Mouse (Mus musculus): Measurements from ENCODE around the gene Plpp2. TPM values are rescaled to one million over a fixed set of nuclear protein-coding genes. Genes with fewer than 3 reads are reported as not detected.

Plpp2 gene
- 27.1 and 30.1 TPM in 2 replicates for polyA plus RNA-seq (2014; fragmentation: Nextera tagmentation; extraction: Ambion mirVana)

- peaks cover 14% of the 10 kb centered on the region for H3K4me1 ChIP-seq (replicated peaks; ENCODE audit: control insufficient read depth, insufficient read depth, low read length)
These were observed at the start of gene Plpp2 for GRCm38 (mm10) chr10:79533126-79533911. TSS of gene Plpp2 (minus strand) at chr10:79533796.

GRCm38 (mm10) chr10:79581501-79581900 is 47.9 kb upstream of the Plpp2 start:
- Histone ChIP-seq H3K36me3 (ENCODE audit: control insufficient read depth, insufficient read depth, low read length) (no peaks in the 10 kb centered on the region), H3K4me2 (no peak overlapping the region), H3K27ac (ENCODE audit: low read depth, low read length) (no peak overlapping the region), H3K4me3 (ENCODE audit: low read depth, low read length) (no peak overlapping the region), H3K27me3 (replicated peaks; ENCODE audit: control insufficient read depth, insufficient read depth, low read length) (no peaks in the 10 kb centered on the region), H3K9ac (ENCODE audit: low read depth, low read length) (no peak overlapping the region), H3K4me1 (replicated peaks; ENCODE audit: control insufficient read depth, insufficient read depth, low read length) (no peaks in the 10 kb centered on the region), H3K9me3 (ENCODE audit: control insufficient read depth, low read length) (no peaks in the 10 kb centered on the region)
- DNase-seq (ENCODE audit: low spot score) (no peak), ATAC-seq (replicated peaks; ENCODE audit: low FRiP score) (no peak)
- WGBS = 82% methylated on average over 8 of the region's 8 CpGs

More at GRCm38 (mm10) chr10:79533126-79533911, at the start of gene Plpp2:
- peak within 1 kb of the TSS; percentile 73 for H3K4me3 ChIP-seq (ENCODE audit: low read depth, low read length)
- peak; percentile 84 for ATAC-seq (replicated peaks; ENCODE audit: low FRiP score)
- peak within 1 kb of the TSS; percentile 71 for H3K9ac ChIP-seq (ENCODE audit: low read depth, low read length)
- H3K27ac ChIP-seq (ENCODE audit: low read depth, low read length) = peak within 1 kb of the TSS; percentile 52
- H3K27me3 ChIP-seq (replicated peaks; ENCODE audit: control insufficient read depth, insufficient read depth, low read length) = no peaks in the 10 kb centered on the region
- no peaks in the 10 kb centered on the region for H3K9me3 ChIP-seq (ENCODE audit: control insufficient read depth, low read length)
- peak; percentile 87 for DNase-seq (ENCODE audit: low spot score)
- H3K4me2 ChIP-seq = peak within 1 kb of the TSS; percentile 84
- peaks cover 4% of the 10 kb centered on the region; the same call in 1 of the 2 replicates for H3K36me3 ChIP-seq (ENCODE audit: control insufficient read depth, insufficient read depth, low read length)
- WGBS = under 1% methylated on average over 52 of the region's 52 CpGs

GRCm38 (mm10) chr10:79580811-79581210 is 47.2 kb upstream of the Plpp2 start:
- no peak overlapping the region for H3K27ac ChIP-seq (ENCODE audit: low read depth, low read length)
- DNase-seq (ENCODE audit: low spot score) = peak; percentile 49
- H3K27me3 ChIP-seq (replicated peaks; ENCODE audit: control insufficient read depth, insufficient read depth, low read length) = no peaks in the 10 kb centered on the region
- H3K4me2 ChIP-seq = no peak overlapping the region
- ATAC-seq (replicated peaks; ENCODE audit: low FRiP score) = no peak
- H3K9me3 ChIP-seq (ENCODE audit: control insufficient read depth, low read length) = no peaks in the 10 kb centered on the region
- H3K4me1 ChIP-seq (replicated peaks; ENCODE audit: control insufficient read depth, insufficient read depth, low read length) = no peaks in the 10 kb centered on the region
- WGBS = 42% methylated on average over 6 of the region's 6 CpGs
- no peaks in the 10 kb centered on the region for H3K36me3 ChIP-seq (ENCODE audit: control insufficient read depth, insufficient read depth, low read length)
- no peak overlapping the region for H3K4me3 ChIP-seq (ENCODE audit: low read depth, low read length)
- no peak overlapping the region for H3K9ac ChIP-seq (ENCODE audit: low read depth, low read length)

GRCm38 (mm10) chr10:79580356-79580755 is 46.8 kb upstream of the Plpp2 start:
- 58% methylated on average over 7 of the region's 7 CpGs for WGBS
- H3K9me3 ChIP-seq (ENCODE audit: control insufficient read depth, low read length) = no peaks in the 10 kb centered on the region

GRCm38 (mm10) chr10:79579781-79580180 is 46.2 kb upstream of the Plpp2 start:
- no peak overlapping the region for H3K27ac ChIP-seq (ENCODE audit: low read depth, low read length)
- no peak overlapping the region for H3K4me2 ChIP-seq
- ATAC-seq (replicated peaks; ENCODE audit: low FRiP score) = no peak
- WGBS = 74% methylated on average over 12 of the region's 12 CpGs
- no peaks in the 10 kb centered on the region for H3K27me3 ChIP-seq (replicated peaks; ENCODE audit: control insufficient read depth, insufficient read depth, low read length)
- no peak overlapping the region for H3K9ac ChIP-seq (ENCODE audit: low read depth, low read length)
- DNase-seq (ENCODE audit: low spot score) = no peak
- no peaks in the 10 kb centered on the region for H3K9me3 ChIP-seq (ENCODE audit: control insufficient read depth, low read length)
- no peak overlapping the region for H3K4me3 ChIP-seq (ENCODE audit: low read depth, low read length)
- no peaks in the 10 kb centered on the region for H3K4me1 ChIP-seq (replicated peaks; ENCODE audit: control insufficient read depth, insufficient read depth, low read length)
- no peaks in the 10 kb centered on the region for H3K36me3 ChIP-seq (ENCODE audit: control insufficient read depth, insufficient read depth, low read length)

More at GRCm38 (mm10) chr10:79580356-79580755, 46.8 kb upstream of the Plpp2 start:
- Histone ChIP-seq H3K4me1 (replicated peaks; ENCODE audit: control insufficient read depth, insufficient read depth, low read length) (no peaks in the 10 kb centered on the region), H3K27ac (ENCODE audit: low read depth, low read length) (no peak overlapping the region), H3K4me3 (ENCODE audit: low read depth, low read length) (no peak overlapping the region), H3K4me2 (no peak overlapping the region), H3K27me3 (replicated peaks; ENCODE audit: control insufficient read depth, insufficient read depth, low read length) (no peaks in the 10 kb centered on the region), H3K9ac (ENCODE audit: low read depth, low read length) (no peak overlapping the region), H3K36me3 (ENCODE audit: control insufficient read depth, insufficient read depth, low read length) (no peaks in the 10 kb centered on the region)
- ATAC-seq (replicated peaks; ENCODE audit: low FRiP score) (no peak), DNase-seq (ENCODE audit: low spot score) (no peak)

- Histone ChIP-seq H3K9me3 (ENCODE audit: control insufficient read depth, low read length) (no peaks in the 10 kb centered on the region), H3K4me1 (replicated peaks; ENCODE audit: control insufficient read depth, insufficient read depth, low read length) (no peaks in the 10 kb centered on the region), H3K4me2 (no peak overlapping the region), H3K27me3 (replicated peaks; ENCODE audit: control insufficient read depth, insufficient read depth, low read length) (no peaks in the 10 kb centered on the region), H3K36me3 (ENCODE audit: control insufficient read depth, insufficient read depth, low read length) (no peaks in the 10 kb centered on the region), H3K4me3 (ENCODE audit: low read depth, low read length) (no peak overlapping the region), H3K27ac (ENCODE audit: low read depth, low read length) (no peak overlapping the region), H3K9ac (ENCODE audit: low read depth, low read length) (no peak overlapping the region)
- no peak for DNase-seq (ENCODE audit: low spot score)
- no peak for ATAC-seq (replicated peaks; ENCODE audit: low FRiP score)
- WGBS = 67% methylated on average over 7 of the region's 7 CpGs
These were observed 45.3 kb upstream of the Plpp2 start for GRCm38 (mm10) chr10:79578891-79579290.

- 69% methylated on average over 9 of the region's 9 CpGs for whole genome bisulfite sequencing
- Histone ChIP-seq H3K4me2 (no peak overlapping the region), H3K4me1 (replicated peaks; ENCODE audit: control insufficient read depth, insufficient read depth, low read length) (no peaks in the 10 kb centered on the region), H3K36me3 (ENCODE audit: control insufficient read depth, insufficient read depth, low read length) (no peaks in the 10 kb centered on the region), H3K27me3 (replicated peaks; ENCODE audit: control insufficient read depth, insufficient read depth, low read length) (no peaks in the 10 kb centered on the region), H3K27ac (ENCODE audit: low read depth, low read length) (no peak overlapping the region), H3K9me3 (ENCODE audit: control insufficient read depth, low read length) (no peaks in the 10 kb centered on the region), H3K4me3 (ENCODE audit: low read depth, low read length) (no peak overlapping the region), H3K9ac (ENCODE audit: low read depth, low read length) (no peak overlapping the region)
- ATAC-seq (replicated peaks; ENCODE audit: low FRiP score) (no peak), DNase-seq (ENCODE audit: low spot score) (no peak)
These were observed 44.7 kb upstream of the Plpp2 start for GRCm38 (mm10) chr10:79578276-79578675.

- 62% methylated on average over 4 of the region's 4 CpGs for WGBS
- Histone ChIP-seq H3K27me3 (replicated peaks; ENCODE audit: control insufficient read depth, insufficient read depth, low read length) (no peaks in the 10 kb centered on the region), H3K9ac (ENCODE audit: low read depth, low read length) (no peak overlapping the region), H3K4me1 (replicated peaks; ENCODE audit: control insufficient read depth, insufficient read depth, low read length) (no peaks in the 10 kb centered on the region), H3K36me3 (ENCODE audit: control insufficient read depth, insufficient read depth, low read length) (no peaks in the 10 kb centered on the region), H3K4me2 (no peak overlapping the region), H3K27ac (ENCODE audit: low read depth, low read length) (no peak overlapping the region), H3K9me3 (ENCODE audit: control insufficient read depth, low read length) (no peaks in the 10 kb centered on the region), H3K4me3 (ENCODE audit: low read depth, low read length) (no peak overlapping the region)
- ATAC-seq (replicated peaks; ENCODE audit: low FRiP score) = no peak
- no peak for DNase-seq (ENCODE audit: low spot score)
These were observed 43.8 kb upstream of the Plpp2 start for GRCm38 (mm10) chr10:79577376-79577775.

GRCm38 (mm10) chr10:79575754-79576153 is 42.2 kb upstream of the Plpp2 start:
- no peak overlapping the region for H3K4me2 ChIP-seq
- H3K9ac ChIP-seq (ENCODE audit: low read depth, low read length) = no peak overlapping the region
- 72% methylated on average over 6 of the region's 6 CpGs for WGBS
- H3K9me3 ChIP-seq (ENCODE audit: control insufficient read depth, low read length) = no peaks in the 10 kb centered on the region
- DNase-seq (ENCODE audit: low spot score) (peak; percentile 26), ATAC-seq (replicated peaks; ENCODE audit: low FRiP score) (no peak)
- H3K27me3 ChIP-seq (replicated peaks; ENCODE audit: control insufficient read depth, insufficient read depth, low read length) = no peaks in the 10 kb centered on the region
- H3K4me1 ChIP-seq (replicated peaks; ENCODE audit: control insufficient read depth, insufficient read depth, low read length) = no peaks in the 10 kb centered on the region
- H3K4me3 ChIP-seq (ENCODE audit: low read depth, low read length) = no peak overlapping the region
- no peak overlapping the region for H3K27ac ChIP-seq (ENCODE audit: low read depth, low read length)
- no peaks in the 10 kb centered on the region for H3K36me3 ChIP-seq (ENCODE audit: control insufficient read depth, insufficient read depth, low read length)

All from liver, embryonic 11.5 days (tissue).